Mouse (Mus musculus) MEL (cell line): ENCODE results near the gene Scap. TPM values are rescaled to one million over a fixed set of nuclear protein-coding genes. Genes with fewer than 3 reads are reported as not detected.

Experiments
- DNase-seq: peaks from one replicate; pipeline ENCODE4 v3.0.0; 2011; ENCODE audit warnings: low read depth, low spot score
- H3K27ac ChIP-seq: 2 replicates; pipeline ENCODE4 v1.5.1; 2012; ENCODE audit warnings: low read depth, mild to moderate bottlenecking, control low read depth, low read length, moderate library complexity; ENCODE audit not compliant: control insufficient read depth
- H3K27me3 ChIP-seq, 2 experiments: fragments of 150-350 bp in 1 of 2; sonication (generic) in 1 of 2; 2 replicates each; pipeline ENCODE4 v1.6.1; 2012; ENCODE audit warnings: low read length in 2 of 2, mild to moderate bottlenecking in 2 of 2, improper control_type of control experiment in 1 of 2, moderate library complexity in 1 of 2; ENCODE audit not compliant: insufficient read depth in 2 of 2, control insufficient read depth in 1 of 2
- H3K36me3 ChIP-seq, 2 experiments: 2 replicates each; pipeline ENCODE4 v1.6.1; 2012 to 2014; ENCODE audit warnings: low read length in 2 of 2, improper control_type of control experiment in 1 of 2, inconsistent platforms in 1 of 2, mild to moderate bottlenecking in 1 of 2; ENCODE audit not compliant: insufficient read depth in 2 of 2, control insufficient read depth in 1 of 2
- H3K4me1 ChIP-seq, 2 experiments: fragments of 150-350 bp in 1 of 2; sonication (generic) in 1 of 2; 2 replicates each; pipeline ENCODE4 v1.6.1; 2012; ENCODE audit warnings: low read length in 2 of 2, improper control_type of control experiment in 1 of 2, mild to moderate bottlenecking in 1 of 2; ENCODE audit not compliant: insufficient read depth in 2 of 2, control insufficient read depth in 1 of 2
- H3K4me3 ChIP-seq, 2 experiments: fragments of 150-350 bp in 1 of 2; sonication (generic) in 1 of 2; 2 replicates each; pipeline ENCODE4 v1.5.1; 2012; ENCODE audit warnings: low read depth in 2 of 2, low read length in 2 of 2, mild to moderate bottlenecking in 2 of 2, moderate library complexity in 2 of 2, control low read depth in 1 of 2, improper control_type of control experiment in 1 of 2; ENCODE audit not compliant: control insufficient read depth in 1 of 2, insufficient read depth in 1 of 2
- H3K79me2 ChIP-seq: 2 replicates; pipeline ENCODE4 v1.6.1; 2012; ENCODE audit warnings: mild to moderate bottlenecking, low read length, moderate library complexity; ENCODE audit not compliant: control insufficient read depth, poor library complexity, insufficient read depth
- H3K9ac ChIP-seq: 2 replicates; pipeline ENCODE4 v1.6.1; 2012; ENCODE audit warnings: low read depth, mild to moderate bottlenecking, control low read depth, low read length, moderate library complexity; ENCODE audit not compliant: control insufficient read depth, poor library complexity, severe bottlenecking
- H3K9me3 ChIP-seq: fragments of 150-350 bp; sonication (generic); replicated peaks from 2 replicates; pipeline ENCODE4 v1.6.1; 2012; ENCODE audit warnings: mild to moderate bottlenecking, low read length, improper control_type of control experiment, moderate library complexity; ENCODE audit not compliant: insufficient read depth
- CHD2 ChIP-seq: IDR thresholded peaks from 2 replicates; pipeline ENCODE4 v1.6.1; 2011; ENCODE audit warnings: low read length, improper control_type of control experiment
- CTCF ChIP-seq, 3 experiments: IDR thresholded peaks in 2 of 3; conservative IDR thresholded peaks in 1 of 3; 2 replicates each; pipeline ENCODE4 v1.5.1; 2011 to 2012; ENCODE audit warnings: low read length in 3 of 3, low read depth in 2 of 3, mild to moderate bottlenecking in 2 of 3, improper control_type of control experiment in 1 of 3, inconsistent platforms in 1 of 3, mixed read lengths in 1 of 3, moderate library complexity in 1 of 3; ENCODE audit not compliant: control insufficient read depth in 1 of 3, insufficient read depth in 1 of 3, poor library complexity in 1 of 3, severe bottlenecking in 1 of 3
- ELF1 ChIP-seq: IDR thresholded peaks from 2 replicates; pipeline ENCODE4 v1.6.1; 2014; ENCODE audit warnings: low read depth, mild to moderate bottlenecking, inconsistent platforms, low read length, improper control_type of control experiment, moderate library complexity
- EP300 ChIP-seq, 2 experiments: IDR thresholded peaks; 2 replicates each; pipeline ENCODE4 v1.6.1; 2011; ENCODE audit warnings: improper control_type of control experiment in 2 of 2, low read length in 2 of 2, low read depth in 1 of 2, mild to moderate bottlenecking in 1 of 2
- ETS1 ChIP-seq: IDR thresholded peaks from 2 replicates; pipeline ENCODE4 v1.6.1; 2012; ENCODE audit warnings: low read depth, mild to moderate bottlenecking, inconsistent platforms, low read length, improper control_type of control experiment, moderate library complexity
- GATA1 ChIP-seq: IDR thresholded peaks from 2 replicates; pipeline ENCODE4 v1.6.1; 2011; ENCODE audit warnings: low read depth, low read length, improper control_type of control experiment
- HCFC1 ChIP-seq: IDR thresholded peaks from 2 replicates; pipeline ENCODE4 v1.6.1; 2012; ENCODE audit warnings: low read depth, mild to moderate bottlenecking, inconsistent platforms, low read length, improper control_type of control experiment, moderate library complexity
- MAFK ChIP-seq: IDR thresholded peaks from 2 replicates; pipeline ENCODE4 v1.6.1; 2011; ENCODE audit warnings: low read depth, mild to moderate bottlenecking, low read length, improper control_type of control experiment, borderline replicate concordance
- MXI1 ChIP-seq: IDR thresholded peaks from 2 replicates; pipeline ENCODE4 v1.6.1; 2011; ENCODE audit warnings: mild to moderate bottlenecking, low read depth, low read length, improper control_type of control experiment
- MYB ChIP-seq: IDR thresholded peaks from 2 replicates; pipeline ENCODE4 v1.6.1; 2011; ENCODE audit warnings: mild to moderate bottlenecking, low read depth, low read length, improper control_type of control experiment
- NELFE ChIP-seq: IDR thresholded peaks from 2 replicates; pipeline ENCODE4 v1.6.1; 2011; ENCODE audit warnings: low read depth, low read length, improper control_type of control experiment
- SMC3 ChIP-seq: IDR thresholded peaks from 2 replicates; pipeline ENCODE4 v1.6.1; 2011; ENCODE audit warnings: low read depth, low read length, improper control_type of control experiment
- TAL1 ChIP-seq: IDR thresholded peaks from 2 replicates; pipeline ENCODE4 v1.6.1; 2012; ENCODE audit warnings: mild to moderate bottlenecking, inconsistent platforms, low read length, moderate library complexity, mixed read lengths
- TCF12 ChIP-seq: IDR thresholded peaks from 2 replicates; pipeline ENCODE4 v1.6.1; 2014; ENCODE audit warnings: low read depth, mild to moderate bottlenecking, inconsistent platforms, low read length, improper control_type of control experiment, moderate library complexity
- ZC3H11A ChIP-seq: IDR thresholded peaks from 2 replicates; pipeline ENCODE4 v1.6.1; 2012; ENCODE audit warnings: low read depth, mild to moderate bottlenecking, inconsistent platforms, low read length, improper control_type of control experiment
- ZMIZ1 ChIP-seq: IDR thresholded peaks from 2 replicates; pipeline ENCODE4 v1.6.1; 2012; ENCODE audit warnings: low read depth, mild to moderate bottlenecking, inconsistent platforms, low read length, improper control_type of control experiment, moderate library complexity
- ZNF384 ChIP-seq: IDR thresholded peaks from 2 replicates; pipeline ENCODE4 v1.6.1; 2012; ENCODE audit warnings: low read depth, mild to moderate bottlenecking, inconsistent platforms, low read length, improper control_type of control experiment
- polyA plus RNA-seq, 2 experiments: library from polyadenylated mRNA; stranded (reverse) in 1 of 2; unstranded in 1 of 2; fragments of >175 nt in 1 of 2; fragments of >200 nt in 1 of 2; gene quantifications; 2 replicates each; pipeline versions ENCODE4 v1.2.1 to v1.2.4; 2012; ENCODE audit warnings: low replicate concordance in 2 of 2, low read depth in 1 of 2; ENCODE audit not compliant: insufficient read length in 2 of 2, insufficient read depth in 1 of 2, missing spikeins in 1 of 2
- total RNA-seq: library from RNA; depleted of rRNA; stranded (reverse); fragments of 300-350 nt; gene quantifications from 2 replicates; pipeline ENCODE4 v1.2.3, GENCODE M21; 2012

The Scap gene
- total and polyA plus RNA-seq, 3 experiments, result 59.4 to 88.8 TPM; not detected in 1

DNA sequence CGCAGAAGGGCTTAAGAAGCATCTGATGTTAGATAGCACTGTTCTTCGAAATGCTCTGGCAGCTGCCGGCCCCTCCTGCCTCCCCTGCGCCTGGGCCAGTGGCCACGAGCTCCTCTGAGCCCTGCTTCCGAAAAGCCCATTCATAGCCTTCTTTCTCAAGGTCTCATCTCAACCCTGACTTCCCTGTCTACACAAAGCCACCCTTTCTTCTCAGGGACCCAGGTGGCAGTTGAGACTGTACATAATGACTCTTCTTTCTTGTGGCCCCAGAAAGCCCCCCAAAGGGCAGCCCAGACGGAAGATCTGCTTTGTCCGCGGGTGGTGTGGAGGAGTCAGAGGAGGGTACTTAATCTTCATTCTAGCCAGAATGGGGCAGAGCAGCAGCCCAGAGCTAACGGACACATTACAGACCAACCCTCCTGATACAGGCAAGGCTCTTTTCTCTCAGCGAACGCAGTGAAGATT is 39.8 kb upstream of the Scap start:
- Histone ChIP-seq H3K4me1 (no peaks in the 10 kb centered on the region; a peak in 1 of 4 replicates), H3K27me3 (no peaks in the 10 kb centered on the region), H3K27ac (no peak overlapping the region), H3K9me3 (no peaks in the 10 kb centered on the region), H3K4me3 (no peak overlapping the region), H3K9ac (no peak overlapping the region), H3K79me2 (no peaks in the 10 kb centered on the region)
- TF ChIP-seq GATA1 (no peak), MXI1 (no peak), CHD2 (no peak), ZNF384 (no peak), ZMIZ1 (no peak), TCF12 (no peak), SMC3 (no peak), EP300 (IDR thresholded peaks at IDR 0.05; ENCODE audit: low read depth in 1 of 2, low read length in 2 of 2) (no peak), HCFC1 (no peak), ELF1 (no peak), MYB (no peak), TAL1 (no peak), MAFK (no peak), NELFE (no peak), ZC3H11A (no peak), ETS1 (no peak)
- TF ChIP-seq, all 39 proteins: peak for 0
- DNase-seq, result no peak
- H3K36me3 ChIP-seq, result no peaks in the 10 kb centered on the region

DNA sequence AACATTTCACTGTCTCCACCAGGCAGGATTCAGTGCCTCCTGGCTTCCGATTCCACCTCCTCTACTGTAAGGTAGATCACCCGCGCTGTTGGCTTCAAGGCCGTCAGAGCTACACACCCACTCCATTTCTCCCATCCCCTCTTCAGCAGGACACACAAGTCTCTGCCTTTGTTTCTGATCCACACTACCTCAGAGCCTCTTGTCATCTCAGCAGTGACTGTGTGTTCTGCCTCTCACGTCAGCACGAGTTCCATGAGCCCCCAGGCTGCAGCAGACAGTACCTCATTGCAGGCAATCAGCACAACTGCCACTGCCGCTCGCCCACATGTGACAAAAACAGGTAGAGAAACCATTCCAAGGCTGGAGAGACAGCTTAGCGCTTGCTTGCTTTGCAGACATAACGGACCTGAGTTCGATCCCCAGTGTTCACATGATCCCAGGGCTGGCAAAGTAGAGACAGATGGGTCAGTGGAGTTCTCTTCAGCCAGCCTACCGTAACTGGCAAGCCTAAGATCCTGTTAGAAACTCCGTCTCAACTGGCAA is 39.1 kb upstream of the Scap start:
- Histone ChIP-seq H3K9ac (no peak overlapping the region), H3K4me3 (no peak overlapping the region), H3K9me3 (no peaks in the 10 kb centered on the region), H3K36me3 (no peaks in the 10 kb centered on the region), H3K27me3 (no peaks in the 10 kb centered on the region), H3K4me1 (no peaks in the 10 kb centered on the region; a peak in 1 of 4 replicates), H3K27ac (no peak overlapping the region), H3K79me2 (no peaks in the 10 kb centered on the region)
- no peak for DNase-seq
- TF ChIP-seq ETS1 (no peak), CTCF (IDR thresholded peaks at IDR 0.05 in 2 of 3, conservative IDR thresholded peaks at IDR 0.05 in 1 of 3; ENCODE audit: control insufficient read depth in 1 of 3, insufficient read depth in 1 of 3, low read depth in 2 of 3, low read length in 3 of 3, poor library complexity in 1 of 3, severe bottlenecking in 1 of 3) (no peak), MAFK (no peak)
